Mouse (Mus musculus) layer of hippocampus, adult 11-12 months (tissue): ENCODE measurements at regions not wholly inside any gene's neighbourhood (a gene's known extent, or its start where the extent isn't known, plus 50 kb on each side); places are given as distances from the start of the nearest gene placed in this dataset.

Experiments used
- DNase-seq: peaks from one replicate; pipeline ENCODE4 v3.0.0; 2022; ENCODE audit warnings: low spot score

GRCm38 (mm10) chr4:9083526-9083925 lies 844.7 kb upstream of the Car8 start:
- DNase-seq, result no peak

GRCm38 (mm10) chr4:9081701-9082562 lies 843.1 kb upstream of the Car8 start:
- no peak for DNase-seq

- no peak for DNase-seq
Measured at GRCm38 (mm10) chr4:9080821-9081493, 842.1 kb upstream of the Car8 start.

GRCm38 (mm10) chr4:9079828-9080245 lies 841.0 kb upstream of the Car8 start:
- no peak for DNase-seq

- no peak for DNase-seq
Measured at GRCm38 (mm10) chr4:9074447-9074846, 835.6 kb upstream of the Car8 start.

GRCm38 (mm10) chr4:9073736-9074428 lies 835.0 kb upstream of the Car8 start:
- DNase-seq, result no peak

- no peak for DNase-seq
Measured at GRCm38 (mm10) chr4:9072321-9072720, 833.5 kb upstream of the Car8 start.

- DNase-seq, result no peak
Measured at GRCm38 (mm10) chr4:9067874-9068273, 829.0 kb upstream of the Car8 start.

- DNase-seq, result peak; percentile 23
Measured at GRCm38 (mm10) chr4:9065981-9066815, 827.4 kb upstream of the Car8 start.

GRCm38 (mm10) chr4:9061941-9062340 lies 823.1 kb upstream of the Car8 start:
- no peak for DNase-seq

GRCm38 (mm10) chr4:9060221-9060620 lies 821.4 kb upstream of the Car8 start:
- peak; percentile 20 for DNase-seq

GRCm38 (mm10) chr4:9057676-9058075 lies 818.8 kb upstream of the Car8 start:
- no peak for DNase-seq

- no peak for DNase-seq
Measured at GRCm38 (mm10) chr4:9057113-9057512, 818.3 kb upstream of the Car8 start.

GRCm38 (mm10) chr4:9055876-9056275 lies 817.0 kb upstream of the Car8 start:
- no peak for DNase-seq

GRCm38 (mm10) chr4:9055266-9055820 lies 816.5 kb upstream of the Car8 start:
- DNase-seq, result no peak

- no peak for DNase-seq
Measured at GRCm38 (mm10) chr4:9048817-9049216, 810.0 kb upstream of the Car8 start.

- no peak for DNase-seq
Measured at GRCm38 (mm10) chr4:9047151-9047550, 808.3 kb upstream of the Car8 start.

- no peak for DNase-seq
Measured at GRCm38 (mm10) chr4:9046436-9046835, 807.6 kb upstream of the Car8 start.

- no peak for DNase-seq
Measured at GRCm38 (mm10) chr4:9046030-9046429, 807.2 kb upstream of the Car8 start.

- DNase-seq, result no peak
Measured at GRCm38 (mm10) chr4:9036005-9036404, 797.2 kb upstream of the Car8 start.

- DNase-seq, result no peak
Measured at GRCm38 (mm10) chr4:9035350-9035749, 796.5 kb upstream of the Car8 start.

GRCm38 (mm10) chr4:9034280-9034679 lies 795.4 kb upstream of the Car8 start:
- DNase-seq, result no peak
